Mouse (Mus musculus): Measurements from ENCODE around the gene Ube2g1. TPM values are rescaled to one million over a fixed set of nuclear protein-coding genes. Genes with fewer than 3 reads are reported as not detected.

Gene Ube2g1
- 12.5 and 13.1 TPM in 2 replicates for polyA plus RNA-seq (2012; rRNA removed)

GRCm38 (mm10) chr11:72606694-72607407, at the start of gene Ube2g1:
Ube2g1 (plus strand) TSS chr11:72607283.

GRCm38 (mm10) chr11:72689551-72690510, 82.7 kb downstream of the Ube2g1 start, which contains the start of gene Ankfy1:
Ankfy1 (plus strand) TSS chr11:72690006.

Other genes starting within 250 kb of the Ube2g1 start
- 0.23 TPM in 1 of 2 replicates, not detected in the other for gene Tekt1, start 244.8 kb upstream of the Ube2g1 start, polyA plus RNA-seq (2012; rRNA removed)
- 2.8 and 3.9 TPM in 2 replicates for gene Smtnl2, start 195.6 kb upstream of the Ube2g1 start, polyA plus RNA-seq (2012; rRNA removed)
- 93.2 and 100 TPM in 2 replicates for gene Ggt6, start 171.8 kb upstream of the Ube2g1 start, polyA plus RNA-seq (2012; rRNA removed)
- 26.5 and 30.6 TPM in 2 replicates for gene Mybbp1a, start 165.9 kb upstream of the Ube2g1 start, polyA plus RNA-seq (2012; rRNA removed)
- 20.3 and 21.4 TPM in 2 replicates for gene Spns2, start 117.4 kb upstream of the Ube2g1 start, polyA plus RNA-seq (2012; rRNA removed)
- 1.00 and 1.1 TPM in 2 replicates for gene Spns3, start 56.8 kb upstream of the Ube2g1 start, polyA plus RNA-seq (2012; rRNA removed)
- 23.0 and 26.1 TPM in 2 replicates for gene Ankfy1, start 82.7 kb downstream of the Ube2g1 start, polyA plus RNA-seq (2012; rRNA removed)
- gene Cyb5d2, start 188.9 kb downstream of the Ube2g1 start, polyA plus RNA-seq (2012; rRNA removed) = 4.2 and 5.2 TPM in 2 replicates
- gene Zzef1, start 188.9 kb downstream of the Ube2g1 start, polyA plus RNA-seq (2012; rRNA removed) = 42.1 and 44.1 TPM in 2 replicates